Mouse (Mus musculus): Measurements from ENCODE around the gene Slc35c1.

The Slc35c1 gene

GRCm38 (mm10) chr2:92475711-92476110 is 15.4 kb upstream of the Slc35c1 start:
- no peak for DNase-seq (ENCODE audit: low spot score)

GRCm38 (mm10) chr2:92474920-92475319 is 14.6 kb upstream of the Slc35c1 start:
- DNase-seq (ENCODE audit: low spot score) = no peak

DNA sequence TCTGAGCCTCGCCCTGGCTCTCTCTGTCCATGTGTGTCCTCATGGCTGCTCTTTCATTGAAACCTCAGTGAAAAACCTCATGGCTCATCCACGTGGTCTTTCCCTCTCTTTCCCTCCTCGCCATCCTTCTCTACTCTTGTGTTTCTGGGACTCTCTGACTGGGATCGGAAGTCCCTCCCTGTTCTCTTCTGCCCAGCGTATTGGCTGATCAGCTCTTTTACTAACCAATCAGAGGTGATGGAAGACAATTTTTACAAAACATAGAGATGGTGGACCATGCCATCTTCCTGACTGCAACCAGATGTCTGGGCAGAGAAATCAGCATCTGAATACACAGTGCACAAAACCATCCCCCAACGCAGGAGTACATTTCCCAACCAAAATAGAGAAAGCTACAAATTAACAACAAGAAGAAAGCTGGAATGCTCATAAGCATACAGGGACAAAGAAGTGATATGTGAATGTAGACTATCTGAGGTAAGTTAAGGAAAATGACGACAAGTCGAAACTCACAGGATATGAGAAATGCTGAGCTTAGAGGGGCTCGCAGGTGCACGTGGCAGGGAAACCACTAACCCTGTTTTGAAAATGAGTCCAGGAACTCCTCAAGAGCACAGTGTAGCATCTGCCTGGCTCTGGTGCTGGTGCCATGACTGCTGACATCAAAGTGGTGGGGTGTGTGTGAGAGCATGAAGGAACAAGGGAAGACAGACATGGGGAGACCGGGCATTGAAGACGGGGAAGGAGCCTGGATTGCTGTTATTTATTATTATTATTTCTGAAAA is 11.7 kb upstream of the Slc35c1 start:
- DNase-seq (ENCODE audit: low spot score) = no peak

- DNase-seq (ENCODE audit: low spot score) = no peak
Observed at GRCm38 (mm10) chr2:92464690-92465089, 4.4 kb upstream of the Slc35c1 start.

- no peak for DNase-seq (ENCODE audit: low spot score)
Observed at GRCm38 (mm10) chr2:92461215-92461614, 877 bp upstream of the Slc35c1 start.

DNA sequence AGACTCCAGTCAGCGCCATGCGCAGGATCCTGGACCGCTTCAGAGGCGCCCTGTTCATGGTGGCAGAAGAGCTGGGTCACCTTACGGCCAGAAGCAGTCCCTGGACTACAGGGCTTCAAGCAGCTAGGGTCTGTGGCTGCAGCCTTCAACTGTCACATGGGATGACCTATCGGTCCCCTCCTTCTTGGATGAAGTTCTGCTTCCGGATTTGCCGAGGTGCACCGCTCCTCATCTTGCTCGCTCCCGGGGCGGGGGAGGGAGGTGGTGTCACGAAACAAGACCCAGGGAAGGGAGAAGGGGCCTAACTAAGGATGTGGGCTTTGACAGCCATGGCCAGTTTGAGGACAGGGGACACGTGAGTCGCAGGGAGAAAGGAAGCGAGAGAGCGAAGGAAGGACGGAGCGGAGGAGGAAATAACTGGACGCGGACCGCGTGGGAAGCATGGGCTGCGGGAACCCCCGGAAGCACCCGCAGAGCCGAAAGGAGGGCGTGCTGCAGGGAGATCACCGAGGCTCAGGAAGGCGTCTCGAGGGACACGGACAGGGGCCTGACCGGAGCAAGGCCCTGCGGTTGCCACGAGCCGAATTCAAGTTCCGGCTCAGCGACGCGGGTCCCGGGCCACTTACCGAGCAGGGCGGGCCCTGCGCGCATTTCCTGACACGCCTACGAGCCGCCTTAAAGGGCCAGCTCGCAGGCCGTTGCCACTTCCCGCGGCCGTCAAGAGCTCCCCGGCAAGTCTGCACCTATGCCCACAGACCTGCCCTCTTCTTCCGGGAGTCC is 1.0 kb downstream of the Slc35c1 start:
- peak; percentile 82 for DNase-seq (ENCODE audit: low spot score)

DNA sequence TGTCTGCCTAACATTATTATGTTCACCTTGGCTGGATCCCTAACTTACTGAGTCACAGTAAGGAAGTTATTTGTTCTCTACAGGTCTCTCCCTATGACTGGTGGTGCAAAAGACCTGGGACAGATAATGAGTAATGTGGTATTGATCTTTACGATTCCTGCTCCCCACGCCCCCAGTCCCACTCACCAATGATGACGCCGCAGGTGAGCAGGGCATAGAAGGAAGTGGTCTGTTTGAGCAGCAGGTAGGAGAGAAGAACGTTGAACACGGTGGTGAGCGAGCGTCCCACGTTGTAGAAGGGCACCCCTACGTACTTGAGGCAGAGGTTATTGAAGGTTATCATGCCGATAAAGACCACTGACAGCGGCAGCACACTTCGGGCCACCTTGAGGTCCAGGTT is 1.9 kb downstream of the Slc35c1 start:
- DNase-seq (ENCODE audit: low spot score) = no peak

DNA sequence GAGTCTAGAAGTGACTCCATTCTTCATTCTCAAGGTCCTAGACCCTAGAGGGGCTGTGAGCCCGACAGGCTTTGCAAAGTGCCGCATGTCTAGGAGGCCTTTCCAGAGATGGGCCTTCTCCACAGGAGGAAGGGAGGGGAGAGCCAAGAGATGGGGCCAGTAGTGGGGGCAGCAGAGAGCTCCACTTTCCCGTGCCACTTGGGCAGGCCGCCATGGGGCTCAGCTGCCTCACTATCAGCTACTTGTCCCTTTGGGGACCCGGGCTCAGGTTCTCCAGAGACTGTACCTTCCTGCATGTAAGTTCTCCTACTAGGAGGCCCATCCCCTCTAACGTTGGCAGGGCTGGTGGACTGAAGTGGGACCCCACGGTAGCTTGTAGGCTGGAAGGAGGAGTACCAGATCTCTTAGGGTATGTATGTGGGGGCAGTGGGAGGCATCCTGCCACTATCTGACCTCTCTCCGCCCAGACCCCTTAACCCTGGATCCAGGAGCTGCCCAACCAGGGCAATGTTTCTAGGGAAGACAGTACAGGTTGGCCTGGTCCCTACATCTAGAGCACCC is 3.3 kb downstream of the Slc35c1 start:
- no peak for DNase-seq (ENCODE audit: low spot score)

DNA sequence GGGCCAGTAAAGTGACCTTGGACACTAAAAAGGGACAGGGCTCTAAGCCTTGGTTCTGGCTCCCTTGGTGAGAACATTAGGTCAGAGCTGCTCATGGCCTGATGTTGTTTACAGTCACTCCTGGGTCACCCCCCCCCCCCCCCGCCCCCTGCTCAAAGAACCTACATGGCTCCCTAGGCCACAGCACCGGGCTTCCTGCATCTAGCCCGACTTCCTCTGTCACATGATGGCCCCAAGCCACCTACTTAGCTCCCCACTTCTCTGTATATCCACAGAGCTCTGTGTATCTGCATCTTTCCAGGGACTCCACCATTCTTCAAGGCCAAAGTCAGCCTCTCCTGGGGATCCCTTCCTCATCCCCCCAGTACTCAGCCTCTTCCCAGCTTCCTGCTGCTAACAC is 4.6 kb downstream of the Slc35c1 start:
- no peak for DNase-seq (ENCODE audit: low spot score)

- DNase-seq (ENCODE audit: low spot score) = no peak
Observed at GRCm38 (mm10) chr2:92454166-92454565, 6.2 kb downstream of the Slc35c1 start.

GRCm38 (mm10) chr2:92451126-92451525 is 9.2 kb downstream of the Slc35c1 start:
- DNase-seq (ENCODE audit: low spot score) = no peak

GRCm38 (mm10) chr2:92447121-92447740 is 13.1 kb downstream of the Slc35c1 start:
- DNase-seq (ENCODE audit: low spot score) = no peak

GRCm38 (mm10) chr2:92446656-92447055 is 13.7 kb downstream of the Slc35c1 start:
- DNase-seq (ENCODE audit: low spot score) = no peak

DNA sequence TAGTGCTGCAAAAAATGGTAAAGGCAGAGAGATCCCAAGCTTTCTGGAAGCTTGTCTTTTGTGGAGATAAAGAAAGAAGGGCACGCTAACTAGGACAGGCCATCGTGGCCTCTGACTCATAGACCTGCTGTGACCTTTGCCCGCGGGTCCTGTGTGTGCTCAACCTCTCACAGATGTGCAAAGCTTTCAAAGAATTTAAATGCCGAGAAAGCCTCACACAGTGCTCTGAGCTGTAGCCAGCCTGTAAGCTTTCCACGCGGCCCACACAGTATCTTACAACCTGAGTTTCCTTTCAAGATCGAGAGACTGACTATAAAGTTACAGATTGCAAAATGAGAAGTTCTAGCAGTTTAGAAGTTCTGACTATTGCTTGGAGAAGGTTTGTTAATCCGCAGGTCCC is 14.4 kb downstream of the Slc35c1 start:
- DNase-seq (ENCODE audit: low spot score) = no peak

GRCm38 (mm10) chr2:92444376-92444775 is 16.0 kb downstream of the Slc35c1 start:
- DNase-seq (ENCODE audit: low spot score) = no peak

DNA sequence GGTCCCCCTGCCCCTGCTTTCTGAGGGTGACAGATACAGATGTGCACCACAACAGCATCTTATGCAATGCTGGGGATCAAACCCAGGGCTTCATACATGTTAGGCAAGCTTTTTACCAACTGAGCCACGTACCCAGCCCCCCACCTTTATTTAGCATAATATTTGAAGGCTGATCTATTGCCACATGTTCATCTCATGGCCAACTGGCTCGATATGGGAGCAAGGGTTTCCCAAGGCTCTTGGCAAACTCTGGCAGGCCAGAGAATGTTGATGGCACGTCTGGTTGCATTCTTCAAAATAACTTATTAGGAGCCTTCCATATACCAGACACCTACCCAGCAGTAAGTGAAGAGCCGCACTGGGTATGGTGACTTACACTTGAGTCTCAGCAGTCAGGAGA is 17.0 kb downstream of the Slc35c1 start:
- DNase-seq (ENCODE audit: low spot score) = no peak

DNA sequence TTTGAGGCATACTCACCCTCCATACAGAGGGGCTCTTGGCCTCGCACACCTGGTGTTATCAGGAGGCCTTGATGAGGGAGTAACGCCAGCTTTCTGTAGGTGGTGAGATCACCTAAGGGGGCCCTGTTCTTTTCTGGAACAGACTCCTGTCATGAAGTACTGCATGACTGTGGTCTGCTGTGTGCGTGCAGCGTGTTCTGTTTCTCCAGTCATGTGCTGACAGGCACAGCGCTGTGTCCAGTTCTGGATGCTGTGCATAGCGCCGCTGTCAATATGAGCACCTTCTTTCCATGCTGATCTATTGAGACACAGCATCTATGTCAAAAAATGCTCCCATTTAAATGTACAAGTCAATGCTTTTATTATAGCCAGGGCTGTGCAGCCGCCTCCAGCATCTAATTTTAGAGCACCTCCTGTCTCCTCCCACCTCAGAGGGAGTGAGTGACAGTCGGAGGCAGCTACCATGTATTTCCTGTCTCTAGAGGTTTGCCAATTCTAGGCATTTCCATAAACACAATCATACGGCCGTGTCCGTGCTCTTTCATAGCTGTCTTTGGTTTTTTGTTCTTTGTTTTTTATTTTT is 17.8 kb downstream of the Slc35c1 start:
- peak; percentile 65 for DNase-seq (ENCODE audit: low spot score)

- DNase-seq (ENCODE audit: low spot score) = no peak
Observed at GRCm38 (mm10) chr2:92440432-92440831, 19.9 kb downstream of the Slc35c1 start.

DNA sequence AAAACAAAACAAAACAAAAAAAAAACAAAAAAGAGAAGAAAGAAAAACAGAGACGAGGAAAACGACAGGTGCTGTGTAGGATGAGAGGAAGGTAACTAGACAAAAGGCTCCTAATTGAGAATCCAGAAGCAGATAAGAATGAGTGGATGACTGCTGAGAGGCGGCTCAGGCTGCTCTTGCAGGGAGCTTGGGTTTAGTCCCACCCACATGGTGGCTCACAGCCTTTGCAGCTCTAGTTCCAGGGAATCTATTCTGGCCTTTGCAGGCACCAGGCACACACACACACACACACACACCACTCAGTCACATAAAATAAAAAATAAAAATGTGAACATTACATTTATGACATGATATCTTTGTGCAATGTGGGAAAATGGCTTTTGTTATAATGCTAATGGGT is 21.8 kb downstream of the Slc35c1 start:
- no peak for DNase-seq (ENCODE audit: low spot score)

DNA sequence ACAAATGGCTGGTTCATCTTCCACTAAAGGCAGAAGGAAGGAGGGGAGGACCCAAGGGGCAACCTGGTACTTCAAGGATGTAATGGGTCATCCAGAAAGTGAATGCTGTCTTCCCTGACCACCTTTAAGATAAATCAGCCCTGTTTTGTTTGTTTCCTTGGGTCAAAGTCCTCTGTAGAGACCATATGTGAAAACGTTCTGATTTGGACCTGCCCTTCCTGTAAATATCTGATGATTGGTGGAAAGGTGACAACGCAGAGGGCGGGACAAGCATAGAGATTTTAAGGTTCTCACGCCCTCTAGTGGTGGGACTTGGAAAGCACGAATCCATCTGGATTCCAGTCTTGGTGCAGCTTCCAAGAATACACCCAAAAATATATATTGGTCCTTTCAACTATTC is 22.5 kb downstream of the Slc35c1 start:
- peak; percentile 92 for DNase-seq (ENCODE audit: low spot score)

DNA sequence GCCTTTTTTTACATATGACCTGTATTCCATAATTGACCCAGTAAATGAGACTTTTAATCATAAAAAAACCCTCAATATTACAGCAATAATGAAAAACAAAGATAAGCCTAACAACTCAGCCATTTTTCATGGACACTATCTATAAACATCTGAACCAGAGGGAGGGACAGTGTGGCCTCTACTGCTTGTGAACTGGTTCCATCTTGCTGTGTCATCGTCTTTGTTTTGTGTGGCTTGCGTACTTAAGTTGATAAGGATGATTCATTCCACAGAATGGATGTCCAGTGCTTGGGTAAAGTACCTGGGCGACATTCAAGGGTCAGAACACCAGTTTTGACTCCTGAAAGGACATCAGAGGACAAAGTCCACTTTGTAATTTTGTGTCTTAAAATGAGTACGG is 23.0 kb downstream of the Slc35c1 start:
- DNase-seq (ENCODE audit: low spot score) = no peak

DNA sequence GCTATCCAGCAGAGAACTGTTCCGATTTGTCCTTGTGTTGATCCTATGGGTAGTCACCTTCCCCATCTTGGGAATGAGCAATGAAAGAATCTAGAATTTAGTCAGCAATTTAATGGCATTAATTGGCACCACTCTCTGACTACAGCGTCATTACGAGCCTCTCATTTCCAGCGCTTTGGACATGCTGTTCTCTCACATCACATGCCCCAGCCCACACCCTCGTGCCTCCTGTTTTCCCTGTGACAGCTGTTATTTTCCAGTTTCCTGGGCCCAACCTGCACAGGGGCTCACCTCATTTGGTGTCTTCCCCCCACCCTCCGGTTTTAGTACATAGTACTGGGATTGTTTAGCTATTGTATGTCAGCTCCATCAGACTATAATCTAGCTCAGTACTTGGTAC is 25.3 kb downstream of the Slc35c1 start:
- DNase-seq (ENCODE audit: low spot score) = no peak
